Mouse (Mus musculus) embryo, embryonic 10.5 days (tissue): Measurements from ENCODE around the gene Sec22b.

Experiments
- DNase-seq: peaks from one replicate; pipeline ENCODE4 v3.0.0-alpha.2; 2015; ENCODE audit warnings: low spot score

Gene Sec22b

DNA sequence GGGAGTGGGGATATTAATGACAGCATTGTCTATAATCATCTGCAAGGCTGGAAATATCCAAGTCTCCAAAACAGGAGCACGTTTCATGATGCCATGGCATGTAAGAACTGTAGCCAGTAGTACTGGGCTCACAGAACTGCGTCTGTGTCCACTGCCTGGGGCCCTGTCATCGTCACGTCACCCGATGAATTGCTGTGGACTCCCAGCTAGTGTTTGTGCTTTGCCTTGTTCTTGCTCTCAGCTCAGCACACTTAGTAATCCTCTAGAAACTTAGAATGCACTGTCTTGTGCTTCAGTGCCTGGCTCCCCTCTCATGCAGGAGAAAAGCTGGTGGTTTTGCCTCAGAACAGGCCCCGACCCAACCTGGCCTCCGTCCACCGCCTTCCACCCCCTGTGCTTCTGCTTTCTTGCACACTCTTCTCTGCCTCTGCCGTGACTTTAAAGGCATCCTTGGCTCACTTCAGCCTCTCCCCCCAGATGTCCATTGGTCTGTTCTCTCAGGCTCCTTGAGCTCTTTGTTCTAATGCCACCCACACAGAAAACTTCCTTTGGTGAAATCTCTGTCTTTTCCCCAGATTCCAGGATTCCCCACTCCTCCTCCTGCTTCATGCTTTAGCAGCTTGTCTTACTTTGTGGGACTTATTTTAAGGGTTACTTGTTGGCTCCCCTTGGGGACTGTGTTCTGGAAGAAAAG is 39.7 kb downstream of the Sec22b start:
- peak; percentile 64 for DNase-seq

DNA sequence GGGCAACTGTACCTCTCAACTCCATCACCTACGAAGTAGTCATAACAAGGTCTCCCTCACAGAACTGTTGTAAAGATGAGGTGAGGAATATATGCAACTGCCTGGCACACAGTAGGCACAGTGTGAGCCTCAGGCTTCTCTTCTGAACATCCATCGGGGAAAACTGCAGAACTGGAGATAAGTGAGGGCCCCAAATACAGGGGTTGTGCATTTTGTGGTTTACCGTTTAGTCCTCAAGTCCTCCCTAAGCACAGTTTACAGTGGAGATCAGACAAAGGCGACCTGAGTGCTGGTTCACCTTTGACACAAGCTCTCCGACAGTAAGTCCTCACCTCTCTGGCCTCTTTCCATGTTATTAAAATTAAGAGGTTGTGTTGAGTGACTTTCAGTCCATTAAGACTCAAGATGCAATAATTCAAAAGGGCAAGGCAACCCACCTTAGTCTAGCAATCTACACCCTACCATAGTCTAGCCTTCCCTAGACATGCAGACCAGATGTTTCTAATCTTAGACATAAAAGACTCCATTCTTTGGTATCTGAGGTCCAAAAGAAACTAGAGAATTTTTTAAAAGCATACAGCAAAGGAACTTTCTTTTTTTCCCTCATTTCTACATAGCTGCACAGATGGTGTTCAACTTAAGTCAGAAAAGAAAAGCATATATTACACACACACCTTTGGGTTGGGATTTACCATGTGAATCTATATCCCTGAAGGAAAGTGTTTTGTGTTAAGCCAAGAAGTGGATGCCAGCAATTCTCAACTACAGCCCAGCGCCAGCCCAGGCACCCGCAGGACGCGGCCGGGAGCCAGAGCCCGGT is 40.7 kb downstream of the Sec22b start:
- DNase-seq = peak; percentile 48

DNA sequence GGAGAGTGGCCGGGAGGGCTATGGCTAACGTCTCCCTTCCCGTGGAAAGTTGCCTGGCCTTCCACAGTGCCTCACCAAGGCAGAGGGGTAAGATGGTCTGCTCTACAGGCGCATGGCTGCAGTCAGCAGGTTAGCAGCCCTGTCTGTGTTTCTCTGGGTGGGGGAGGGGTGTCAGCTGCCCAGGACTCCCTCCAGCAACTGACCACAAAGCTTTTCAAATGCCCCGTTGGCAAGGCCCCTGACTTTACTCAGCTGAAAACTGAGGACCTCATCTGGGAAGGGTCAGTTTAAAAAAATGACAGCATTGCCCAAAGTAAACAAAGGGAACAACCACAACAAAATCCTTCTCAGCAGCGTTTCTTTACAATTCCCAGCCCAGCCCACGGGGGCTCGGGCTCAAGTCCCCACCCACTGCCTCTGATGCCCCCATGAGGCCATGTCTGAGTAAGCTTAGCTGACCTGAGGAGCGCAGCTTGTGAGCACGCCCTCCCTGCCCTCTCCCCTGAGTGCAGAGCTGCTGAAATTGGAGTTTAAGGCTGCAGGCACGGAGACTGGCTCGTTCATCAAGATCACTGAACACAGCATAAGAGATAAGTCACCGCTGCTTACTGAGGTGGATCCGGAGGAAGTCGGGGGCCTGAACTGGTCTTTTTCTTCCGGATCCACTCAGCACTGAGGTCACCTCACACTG is 41.4 kb downstream of the Sec22b start:
- DNase-seq = peak; percentile 85

DNA sequence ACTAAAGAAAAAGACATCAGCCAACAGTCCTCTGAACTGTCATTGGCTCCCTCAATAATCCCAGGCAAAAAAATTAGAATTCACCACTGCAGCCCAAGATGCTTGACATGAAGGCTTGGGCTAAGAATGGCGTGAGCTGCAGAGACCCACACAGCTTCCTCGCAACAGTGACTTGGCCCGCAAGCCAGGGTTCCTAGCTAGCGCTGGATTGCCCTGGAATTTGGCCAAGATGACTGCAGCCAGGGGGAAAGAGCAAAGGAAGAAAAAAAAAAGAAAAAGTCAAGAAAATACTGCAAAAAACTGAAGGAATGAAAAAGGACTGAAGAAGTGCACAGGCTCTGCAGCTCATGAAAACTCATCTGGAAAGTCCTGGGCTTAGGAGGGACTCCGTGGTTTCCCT is 43.5 kb downstream of the Sec22b start:
- DNase-seq = no peak

DNA sequence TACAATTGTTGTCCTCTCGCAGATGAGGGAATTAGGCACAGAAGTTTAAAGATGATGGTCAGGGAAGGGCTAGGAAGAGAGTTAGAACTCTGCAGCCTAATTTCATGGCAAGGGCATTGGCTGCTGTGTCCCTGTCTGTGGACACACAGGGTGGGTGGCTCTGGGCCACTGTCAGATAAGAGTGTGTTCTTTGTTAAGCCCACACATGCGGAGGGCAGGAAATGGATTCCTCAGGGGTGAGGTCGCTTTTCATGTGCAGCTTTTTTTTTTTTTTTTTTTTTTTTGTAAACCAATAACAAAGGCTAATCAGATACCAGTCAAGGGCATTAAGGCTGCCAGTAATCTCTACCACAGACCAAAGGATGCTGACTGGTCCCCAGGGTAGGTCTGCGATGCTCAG is 45.4 kb downstream of the Sec22b start:
- no peak for DNase-seq

DNA sequence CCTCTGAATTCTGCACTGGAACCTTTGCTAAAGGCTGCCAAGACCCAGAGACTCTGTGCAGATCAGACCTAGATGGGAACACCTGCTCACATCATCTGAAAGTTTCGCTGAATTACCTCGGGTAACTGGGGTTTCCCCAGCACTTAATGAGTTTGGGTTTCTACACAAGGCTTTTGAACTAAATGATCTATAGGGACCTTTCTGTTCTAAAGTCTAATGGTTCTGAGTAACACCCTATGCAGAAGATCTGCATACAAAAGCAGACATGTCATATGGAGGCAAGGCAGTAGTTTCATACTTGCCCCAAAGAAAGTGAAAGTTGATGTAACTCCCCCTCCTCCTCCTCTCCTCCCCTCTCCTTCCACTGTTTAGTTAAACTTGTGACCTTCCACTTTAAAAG is 47.5 kb downstream of the Sec22b start:
- DNase-seq = no peak

DNA sequence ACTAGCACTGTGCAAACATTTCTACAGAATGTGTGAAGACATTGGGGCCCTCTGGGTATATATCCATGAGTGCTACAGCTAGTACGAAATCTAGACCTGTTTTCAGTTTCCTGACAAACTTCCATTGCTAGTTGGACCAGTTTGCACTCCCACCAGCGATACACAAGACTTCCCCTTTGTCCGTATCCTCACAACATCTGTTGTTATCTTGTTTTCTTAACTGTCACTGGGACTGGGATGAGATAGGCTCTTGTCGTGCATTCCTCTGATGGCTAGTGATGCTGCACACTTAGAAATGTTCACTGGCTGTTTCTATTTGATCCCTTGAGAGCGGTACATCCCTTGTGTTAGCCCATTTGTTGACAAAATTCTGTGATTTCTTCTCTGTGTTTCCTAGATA is 49.0 kb downstream of the Sec22b start:
- DNase-seq = no peak

DNA sequence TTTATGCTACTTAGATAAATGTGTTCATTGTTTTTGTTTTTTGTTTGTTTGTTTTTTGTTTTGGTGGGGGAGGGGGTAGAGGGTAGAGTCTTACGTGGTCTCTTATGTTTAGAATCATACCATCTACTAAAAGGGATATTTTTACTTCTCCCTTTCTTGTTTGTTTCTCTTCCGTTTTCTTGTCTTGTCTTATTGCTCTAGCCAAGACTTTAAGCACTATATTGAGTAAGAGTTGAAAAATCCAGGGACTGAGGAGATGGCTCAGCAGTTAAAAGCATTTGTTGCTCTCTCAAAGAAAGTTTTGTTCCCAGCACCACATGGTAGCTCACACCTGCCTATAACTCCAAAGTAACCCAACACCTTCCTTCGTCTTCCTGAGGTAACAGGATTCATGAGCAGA is 50.1 kb downstream of the Sec22b start:
- no peak for DNase-seq

DNA sequence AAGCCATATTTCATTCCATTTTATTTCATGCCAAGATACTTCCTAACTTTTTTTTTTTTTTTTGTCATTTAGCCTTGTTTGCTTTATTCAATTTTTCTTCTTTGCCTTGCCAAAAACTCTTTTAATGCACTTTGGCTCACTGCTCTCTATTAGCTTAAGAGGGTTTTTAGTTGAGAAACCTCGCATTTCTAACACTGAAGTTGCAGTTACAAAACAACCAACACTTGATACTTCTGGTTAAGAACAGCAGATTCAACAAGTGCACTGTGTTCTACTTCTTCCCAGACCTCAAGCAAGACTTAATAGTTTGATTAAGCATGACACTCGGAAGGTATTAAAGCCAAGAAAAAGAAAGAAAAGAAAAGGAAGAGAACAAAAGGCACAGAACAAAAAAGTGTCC is 52.2 kb downstream of the Sec22b start:
- DNase-seq = no peak

DNA sequence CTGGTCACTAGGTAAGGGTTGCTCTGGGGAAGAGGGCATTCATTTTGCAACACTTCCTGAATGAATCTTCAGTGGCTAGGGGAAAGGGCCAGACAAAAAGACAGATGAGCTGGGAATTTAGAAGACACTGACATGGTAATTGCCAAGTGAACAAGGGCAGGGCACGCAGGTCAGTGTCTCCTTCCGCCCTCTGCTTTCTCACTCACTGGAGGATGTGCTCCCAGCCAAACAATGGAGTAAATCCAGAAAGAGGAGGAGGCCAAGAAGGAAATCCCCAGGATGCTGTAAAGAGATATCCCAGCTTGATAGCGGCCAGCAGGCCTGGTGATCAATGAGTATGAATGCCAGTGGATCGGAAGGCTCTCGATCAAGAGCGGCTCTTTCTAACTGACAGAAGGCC is 55.3 kb downstream of the Sec22b start:
- DNase-seq = no peak

DNA sequence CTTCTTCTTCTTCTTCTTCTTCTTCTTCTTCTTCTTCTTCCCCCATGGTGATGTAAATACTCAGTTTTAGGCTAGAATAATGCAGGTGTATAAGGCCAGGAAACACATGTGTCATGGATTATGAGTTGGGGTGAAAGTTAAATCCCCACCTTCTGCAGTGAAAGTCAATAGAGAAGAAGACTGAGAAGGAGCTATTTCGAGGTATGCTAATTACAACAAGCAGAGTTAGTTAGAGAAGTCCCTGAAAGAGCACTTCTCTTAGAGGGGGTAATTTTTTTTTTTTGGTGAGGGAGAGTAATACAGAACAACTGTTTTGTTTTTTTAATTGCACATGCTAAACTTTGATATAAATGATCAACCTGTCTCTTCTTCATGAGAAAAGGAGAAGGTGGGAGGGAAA is 55.9 kb downstream of the Sec22b start:
- DNase-seq = no peak

DNA sequence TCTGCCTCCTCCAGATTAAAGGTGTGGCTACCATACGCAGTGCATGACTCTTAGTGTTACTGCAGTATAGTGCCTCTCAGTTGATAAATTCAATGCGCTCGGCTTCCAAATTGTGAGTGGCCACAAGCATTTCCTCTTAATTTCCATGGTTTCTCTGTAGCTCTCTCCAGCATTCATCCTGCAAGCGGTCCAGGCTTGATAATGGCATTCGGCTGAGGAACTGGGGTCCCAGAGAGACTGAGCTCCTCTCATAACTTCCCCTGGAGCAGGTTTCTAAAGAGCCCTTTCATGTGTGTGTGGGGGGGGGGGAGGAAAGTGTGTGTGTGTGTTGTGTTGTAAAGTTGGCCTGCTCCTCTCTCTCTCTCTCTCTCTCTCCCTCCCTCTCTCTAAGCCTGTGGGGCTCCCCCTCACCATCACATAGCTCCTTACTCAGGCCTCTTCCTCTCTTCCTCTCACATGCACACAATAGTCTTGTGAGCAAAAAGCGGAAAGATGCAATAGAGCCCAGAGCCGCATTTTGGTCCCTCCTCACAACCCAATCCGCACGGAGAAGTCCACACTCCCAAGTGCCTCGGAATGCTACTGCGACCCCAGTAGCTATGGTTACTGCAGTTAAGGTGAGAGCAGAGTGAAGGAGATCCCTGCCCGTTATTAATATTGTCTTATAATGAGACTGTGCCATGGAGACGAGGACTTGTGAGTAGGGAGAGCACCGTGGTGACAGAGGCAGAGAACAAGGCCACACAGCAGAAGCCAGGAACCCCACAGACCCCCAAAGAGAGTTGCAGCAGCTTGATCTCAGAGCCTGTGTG is 60.0 kb downstream of the Sec22b start:
- DNase-seq = no peak

DNA sequence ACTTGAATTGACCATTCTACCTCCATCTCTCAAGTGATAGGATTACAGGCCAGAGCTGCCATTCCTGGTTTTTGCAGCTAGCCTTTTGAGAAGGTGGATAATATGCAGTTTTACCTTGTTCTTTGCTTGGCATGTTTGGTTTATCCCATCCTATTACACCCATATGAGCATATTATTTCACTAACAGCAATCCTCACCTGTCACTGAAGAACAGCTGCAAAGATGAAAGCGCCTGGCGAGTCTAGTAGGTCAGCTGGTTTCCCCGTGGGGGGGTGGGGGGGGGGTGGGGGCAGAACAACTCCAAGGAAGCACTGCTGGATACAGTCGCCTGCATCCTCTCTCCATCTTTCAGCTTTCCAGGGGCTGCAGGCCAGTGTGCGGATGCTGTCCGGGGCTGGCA is 61.0 kb downstream of the Sec22b start:
- no peak for DNase-seq

DNA sequence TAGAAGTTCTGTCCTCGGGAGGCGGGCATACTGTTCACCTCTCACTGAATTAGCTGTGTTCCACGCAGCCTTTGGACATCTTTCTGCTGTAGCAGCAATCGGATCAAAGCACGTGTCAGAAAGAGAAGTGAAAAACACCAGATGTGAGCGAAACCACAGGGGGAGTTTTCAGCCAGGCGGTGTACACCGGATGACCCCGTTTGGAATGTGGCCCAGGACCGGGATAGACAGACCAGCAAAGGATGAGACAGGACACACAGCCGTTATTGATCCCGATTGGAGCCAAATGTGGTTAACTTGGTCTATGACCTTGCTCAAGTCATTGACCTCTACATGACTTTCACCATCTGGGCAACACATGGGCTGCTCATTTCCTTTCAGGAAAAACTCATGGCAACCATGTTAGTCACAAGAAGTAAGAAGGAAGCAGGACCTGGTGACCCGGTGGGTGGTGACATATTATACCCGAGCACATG is 63.9 kb downstream of the Sec22b start:
- DNase-seq = peak; percentile 84

DNA sequence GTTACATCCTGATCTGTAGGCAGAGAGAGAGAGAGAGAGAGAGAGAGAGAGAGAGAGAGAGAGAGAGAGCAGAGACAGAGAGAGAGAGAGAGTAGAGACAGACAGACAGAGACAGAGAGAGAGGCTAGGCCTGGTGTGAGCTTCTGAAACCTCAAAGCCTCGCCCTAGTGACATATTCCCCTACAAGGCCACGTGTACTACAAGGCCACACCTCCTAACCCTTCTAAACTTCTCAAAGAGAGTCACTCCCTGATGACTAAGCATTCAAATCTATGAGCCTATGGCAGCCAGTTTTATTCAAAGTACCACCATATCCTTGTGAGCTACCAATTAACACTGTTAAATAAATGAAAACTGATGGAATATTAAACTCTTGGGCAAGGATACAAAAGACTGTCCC is 66.6 kb downstream of the Sec22b start:
- DNase-seq = no peak

DNA sequence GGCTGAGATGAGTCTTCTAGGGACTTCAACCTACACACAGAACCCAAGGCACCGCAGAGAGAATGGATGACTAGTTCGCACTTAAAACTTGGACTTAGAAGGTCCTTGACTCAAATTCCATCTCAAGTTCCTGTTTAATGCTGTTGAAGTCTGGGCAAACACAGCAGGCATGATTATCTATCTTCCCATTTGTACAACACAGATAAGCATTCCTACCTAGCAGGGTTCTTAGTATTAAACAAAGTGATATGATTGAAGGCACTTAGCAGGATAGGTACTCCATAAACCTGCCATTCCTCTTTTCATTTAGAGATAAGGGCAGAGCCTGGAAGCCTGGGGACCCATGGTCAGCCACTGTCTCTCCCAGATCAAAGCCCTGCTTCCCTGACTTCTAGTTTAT is 67.2 kb downstream of the Sec22b start:
- no peak for DNase-seq

DNA sequence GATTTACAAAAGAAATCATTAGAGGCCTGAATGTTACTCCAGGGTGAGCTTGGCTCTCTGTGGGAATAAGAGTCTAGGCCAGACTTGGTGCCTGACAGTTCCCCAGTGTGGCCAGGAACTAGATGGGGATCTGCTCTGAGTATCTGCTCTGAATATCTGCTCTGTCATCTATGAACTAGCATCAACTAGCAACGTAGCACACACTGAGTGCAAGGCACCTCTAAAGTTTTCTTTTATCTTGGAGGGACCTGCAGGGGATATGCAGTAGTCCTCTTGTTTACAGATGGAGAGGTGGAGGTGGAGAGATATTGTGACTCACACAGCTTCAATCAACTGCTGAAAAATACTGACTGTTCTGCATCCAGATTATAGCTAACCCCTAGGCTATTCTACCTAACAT is 68.0 kb downstream of the Sec22b start:
- no peak for DNase-seq

DNA sequence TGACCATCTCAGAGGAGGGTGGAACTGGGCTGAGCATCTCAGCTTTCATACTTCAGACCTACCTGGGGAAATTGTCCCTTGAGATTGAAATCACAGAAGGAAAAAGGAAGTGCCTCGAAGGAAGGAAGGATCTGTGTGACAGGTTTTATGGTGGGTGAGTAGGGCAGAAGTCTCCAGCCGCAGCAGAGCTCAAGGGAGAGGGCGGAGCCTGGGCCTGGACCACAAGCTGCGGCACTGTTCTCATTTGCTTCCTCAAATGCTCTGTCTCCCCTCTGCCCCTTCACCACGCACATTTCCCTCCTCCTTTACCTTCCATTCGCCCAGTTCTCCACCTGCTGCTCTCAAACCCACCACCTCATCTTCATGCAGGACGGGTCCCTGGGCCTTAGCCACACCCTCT is 70.1 kb downstream of the Sec22b start:
- peak; percentile 30 for DNase-seq

DNA sequence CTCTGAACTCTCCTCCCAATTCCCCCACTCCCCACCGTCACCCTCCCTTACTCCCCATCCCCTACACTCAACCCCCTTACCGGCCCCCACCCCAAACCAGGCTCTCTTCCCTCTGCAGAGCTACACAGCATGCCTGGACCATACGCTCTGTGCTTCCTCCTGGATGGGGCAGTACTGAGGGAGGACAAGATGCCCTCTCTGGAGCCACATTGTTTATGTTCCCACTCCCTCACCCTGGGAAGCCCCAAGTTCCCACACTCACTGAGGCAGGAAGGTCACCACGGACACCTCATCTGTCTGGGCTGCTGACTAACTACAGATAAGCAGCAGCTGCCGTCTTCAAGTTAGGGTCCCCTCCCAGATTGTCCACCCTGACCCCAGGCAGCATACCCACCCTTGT is 71.2 kb downstream of the Sec22b start:
- DNase-seq = no peak

DNA sequence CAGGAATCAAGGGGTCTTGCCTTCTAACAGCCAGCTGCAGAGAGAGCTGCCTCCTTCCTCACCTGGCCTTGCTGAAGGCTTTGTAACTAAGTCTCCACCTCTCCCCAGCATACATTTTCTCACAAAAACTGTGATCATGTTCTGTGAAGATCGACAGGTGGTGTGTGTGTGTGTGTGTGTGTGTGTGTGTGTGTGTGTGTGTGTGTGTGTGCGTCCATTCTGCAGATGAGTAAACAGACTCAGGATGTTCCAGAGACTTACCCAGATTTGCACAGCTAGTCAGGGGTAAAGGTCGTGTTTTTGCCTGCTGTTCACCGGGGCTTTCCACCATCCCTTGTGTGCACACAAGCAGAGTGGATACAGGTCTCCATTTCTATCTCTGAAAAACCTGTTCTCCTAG is 71.7 kb downstream of the Sec22b start:
- no peak for DNase-seq
